Mouse (Mus musculus) right cerebral cortex, postnatal 10 days (tissue): ENCODE measurements around the gene Foxo1.
A peak's percentile ranks its signal among the peaks of the same experiment; 100 is the strongest.

ENCODE experiments used
- DNase-seq, 2 experiments: peaks; one replicate each; pipeline ENCODE4 v3.0.0; 2021; ENCODE audit warnings: low spot score in 2 of 2

The Foxo1 gene

DNA sequence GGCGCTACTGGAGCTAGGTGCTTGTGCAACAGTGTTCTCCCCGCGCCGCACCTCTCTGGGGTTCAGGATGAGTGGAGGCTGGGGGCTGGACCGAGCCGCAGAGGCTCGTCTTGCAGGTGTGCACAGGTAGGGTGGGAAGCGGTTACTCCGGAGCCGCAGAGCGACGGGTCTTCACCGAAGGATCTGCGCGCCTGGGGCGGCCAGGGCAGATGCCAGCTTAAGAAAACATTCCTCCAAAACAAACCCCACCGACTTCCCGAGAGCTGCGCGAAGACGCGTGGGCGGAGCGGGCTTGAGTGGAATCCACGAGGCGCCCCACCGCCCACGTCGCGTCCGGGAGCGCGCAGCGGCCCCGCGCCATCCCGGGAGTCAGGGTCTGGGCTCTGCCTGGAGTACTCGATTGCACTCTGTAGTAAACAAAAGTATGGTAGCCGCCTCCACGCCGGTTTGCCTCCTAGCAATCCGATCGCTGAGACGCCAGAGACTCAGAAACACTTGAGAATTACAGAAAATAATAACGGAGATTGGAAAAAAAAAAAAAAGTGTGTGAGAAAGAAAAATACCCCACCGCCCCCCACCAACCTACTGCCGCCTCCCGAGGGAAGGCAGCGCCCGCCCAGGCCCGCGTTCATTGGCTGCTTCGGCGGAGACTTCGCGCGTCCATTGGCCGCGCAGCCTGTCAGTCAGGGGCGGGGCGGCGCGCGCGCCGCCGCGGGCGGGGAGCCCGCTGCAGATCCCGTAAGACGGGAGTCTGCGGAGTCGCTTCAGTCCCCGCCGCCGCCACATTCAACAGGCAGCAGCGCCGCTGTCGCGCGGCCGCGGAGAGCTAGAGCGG lies at the start of gene Foxo1:
Foxo1 (plus strand) TSS at position 685 of the 835 bp plus-strand sequence.
- peak; percentile 89 to 92 for DNase-seq

DNA sequence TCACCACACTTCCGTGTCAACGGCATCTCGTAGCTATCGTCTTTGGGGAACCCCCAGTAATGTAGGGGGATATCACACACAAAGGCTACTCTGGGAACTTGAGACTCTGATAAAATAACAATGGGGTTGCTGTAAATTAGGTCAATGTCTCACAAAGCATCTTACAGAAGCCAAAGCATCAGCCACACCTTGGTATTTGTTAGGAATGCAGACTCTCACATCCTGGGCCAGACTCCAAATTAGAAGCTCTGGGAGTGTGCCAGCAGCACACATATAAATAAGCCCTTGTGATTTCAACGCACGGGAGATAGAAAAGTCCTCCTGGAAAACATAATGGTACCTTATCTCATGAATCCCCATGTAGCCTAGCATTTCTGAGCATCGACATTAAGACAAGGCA lies 49.3 kb upstream of the Foxo1 start:
- DNase-seq: no peak

DNA sequence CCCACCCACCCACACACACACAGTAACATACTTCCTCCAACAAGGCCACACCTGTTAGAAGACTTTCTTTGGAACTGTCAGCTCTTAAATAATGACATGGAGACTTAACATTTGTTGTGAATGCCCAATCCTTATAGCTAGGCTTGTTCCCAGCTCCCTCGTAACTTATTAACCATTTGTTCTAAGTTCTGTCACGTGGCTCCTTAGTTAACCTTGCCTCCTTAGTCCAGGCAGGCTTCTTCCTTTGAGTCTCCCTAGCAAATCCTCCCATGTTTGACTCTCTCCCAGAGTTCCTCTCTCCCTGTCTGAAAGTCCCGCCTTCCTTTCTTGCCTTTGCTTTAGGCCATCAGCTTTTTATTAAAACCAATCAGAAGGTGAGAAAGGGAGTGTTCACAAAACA lies 47.1 kb upstream of the Foxo1 start:
- no peak for DNase-seq

DNA sequence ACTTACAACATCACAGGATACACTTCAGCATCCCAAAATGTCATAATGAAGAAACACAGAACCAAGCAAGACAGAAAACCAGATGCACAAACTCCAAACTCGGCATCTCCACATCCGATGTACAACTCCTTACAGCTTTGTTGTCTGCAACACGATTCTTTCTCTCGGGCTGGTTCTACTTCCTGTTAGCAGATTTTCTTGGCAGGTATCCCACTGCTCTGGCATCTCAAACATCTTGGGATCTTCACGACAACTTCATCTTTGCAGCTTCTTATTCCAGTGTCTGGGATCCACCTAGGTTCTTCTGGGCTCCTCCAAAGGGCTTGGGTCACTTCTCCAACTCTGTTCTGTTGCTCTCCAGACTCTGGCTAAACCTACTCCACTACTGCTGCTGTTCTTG lies 46.2 kb upstream of the Foxo1 start:
- no peak for DNase-seq

DNA sequence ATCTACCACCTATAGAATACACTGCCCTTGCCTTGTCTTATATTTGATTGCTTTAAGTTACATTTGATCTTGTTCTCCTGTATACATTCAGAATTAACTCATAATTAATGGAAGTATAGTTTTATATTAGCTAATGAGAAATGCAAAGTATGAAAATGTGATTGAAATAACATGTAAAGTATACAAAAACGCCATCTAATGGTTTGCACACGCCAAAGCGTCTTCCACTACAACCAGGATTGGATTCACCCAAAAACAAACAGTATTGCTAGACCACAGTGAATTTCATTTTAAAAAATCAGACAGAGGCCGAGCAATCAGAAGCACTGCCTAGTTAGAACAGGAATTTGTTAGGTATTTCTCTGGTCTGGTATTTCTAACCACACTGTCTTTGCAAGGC lies 31.6 kb upstream of the Foxo1 start:
- DNase-seq: no peak

DNA sequence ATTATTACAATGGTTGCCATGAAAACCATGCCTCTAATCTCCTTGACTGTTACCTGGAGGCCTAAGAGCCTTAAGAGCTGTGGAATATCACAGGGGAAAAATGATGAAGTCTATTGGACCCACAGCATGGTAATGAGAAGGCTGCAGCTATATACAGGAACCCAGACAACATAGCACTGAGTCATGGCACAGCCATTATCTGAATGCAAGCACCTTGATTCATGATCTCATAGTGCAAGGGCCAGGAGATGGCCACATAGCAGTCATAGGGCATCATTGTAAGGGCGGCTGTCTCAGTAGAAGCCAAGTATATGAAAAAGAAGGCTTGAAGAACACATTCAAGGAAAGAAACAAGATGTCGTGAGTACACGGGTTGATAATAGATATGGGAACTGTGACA lies 31.0 kb upstream of the Foxo1 start:
- no peak for DNase-seq

DNA sequence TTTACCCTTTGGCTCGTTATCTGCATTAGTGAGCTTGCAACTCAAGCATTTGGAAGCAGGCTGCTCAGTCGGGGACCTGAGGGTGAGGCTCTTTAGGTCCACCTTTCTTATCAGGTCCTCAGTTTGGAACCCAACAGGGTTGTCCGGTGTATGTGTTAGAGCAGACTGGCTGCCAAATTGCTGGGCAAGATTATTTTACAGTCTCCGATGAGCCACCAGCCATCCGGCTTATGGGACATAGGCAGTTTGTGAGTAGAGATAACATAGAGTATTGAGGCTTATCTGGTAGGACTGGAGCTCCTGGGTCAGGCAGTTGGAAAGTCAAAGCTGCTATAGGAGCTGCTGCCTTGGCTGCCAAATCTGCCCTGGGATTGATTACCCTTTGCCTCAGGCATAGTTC lies 27.1 kb upstream of the Foxo1 start:
- no peak for DNase-seq

DNA sequence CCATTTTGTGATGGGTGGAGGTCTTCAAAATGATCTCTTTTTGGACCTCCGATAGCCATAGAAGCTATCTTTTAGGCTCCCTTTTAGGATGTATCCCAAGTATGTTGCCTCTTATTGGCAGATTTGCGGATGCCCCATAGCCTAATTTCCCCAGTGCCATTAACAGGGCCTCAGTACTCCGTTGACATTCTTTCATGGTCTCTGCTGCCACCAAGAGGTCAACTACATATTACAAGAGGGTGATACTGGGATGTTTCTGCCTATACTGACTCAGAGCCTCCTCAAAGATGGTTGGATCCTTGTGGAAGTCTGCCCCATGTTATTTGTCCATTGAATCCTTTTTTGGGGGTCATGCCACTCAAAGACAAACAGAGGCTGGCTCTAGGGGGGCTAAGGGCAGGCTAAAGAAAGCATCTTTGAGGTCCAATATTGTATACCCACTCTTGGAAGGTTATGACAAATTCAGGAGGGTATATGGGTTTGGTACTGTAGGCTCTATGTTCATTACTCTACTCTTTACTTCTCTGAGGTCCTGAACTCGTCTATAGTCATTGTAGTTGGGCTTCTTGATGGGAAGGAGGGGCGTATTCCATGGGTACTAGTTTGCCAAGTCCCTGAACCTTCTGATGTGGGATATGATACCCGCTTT lies 25.6 kb upstream of the Foxo1 start:
- peak; percentile 80 to 84 for DNase-seq

DNA sequence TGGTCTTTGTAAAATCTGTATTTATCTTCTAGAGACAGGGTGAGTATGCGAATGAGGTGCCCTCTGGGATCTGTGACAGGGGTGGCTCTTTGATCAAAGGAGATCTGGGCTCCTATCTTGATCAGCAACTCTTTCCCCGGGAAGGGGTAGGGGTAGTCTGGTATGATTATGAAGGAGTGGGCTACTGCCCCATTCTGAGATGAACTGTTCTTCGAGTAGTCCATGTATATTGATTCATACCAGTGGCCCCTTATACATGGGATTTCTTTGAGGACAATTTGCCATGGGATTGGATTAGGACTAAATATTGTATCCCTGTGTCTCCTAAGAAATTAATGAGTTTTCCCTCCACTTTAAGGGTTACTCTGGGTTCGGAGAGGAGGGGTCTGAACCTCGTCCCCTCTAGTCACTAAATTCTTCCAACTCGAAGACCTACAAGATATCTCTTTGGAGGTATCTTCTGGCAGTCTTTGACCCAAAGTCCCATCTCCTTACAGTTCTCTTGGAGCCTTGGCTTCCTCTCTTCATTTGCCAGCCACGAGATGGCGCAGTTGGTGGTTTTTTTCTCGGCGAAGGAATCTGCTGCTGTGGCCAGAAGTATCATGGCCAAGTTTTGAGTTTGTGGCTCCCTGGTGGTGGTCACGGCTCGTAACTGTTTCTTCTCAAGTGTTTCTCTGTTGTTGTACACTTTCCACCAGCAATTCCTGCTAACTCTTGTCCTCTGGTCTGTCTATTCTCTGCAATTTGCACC lies 24.7 kb upstream of the Foxo1 start:
- peak in 1 of 2 experiments; percentile 46 for DNase-seq

DNA sequence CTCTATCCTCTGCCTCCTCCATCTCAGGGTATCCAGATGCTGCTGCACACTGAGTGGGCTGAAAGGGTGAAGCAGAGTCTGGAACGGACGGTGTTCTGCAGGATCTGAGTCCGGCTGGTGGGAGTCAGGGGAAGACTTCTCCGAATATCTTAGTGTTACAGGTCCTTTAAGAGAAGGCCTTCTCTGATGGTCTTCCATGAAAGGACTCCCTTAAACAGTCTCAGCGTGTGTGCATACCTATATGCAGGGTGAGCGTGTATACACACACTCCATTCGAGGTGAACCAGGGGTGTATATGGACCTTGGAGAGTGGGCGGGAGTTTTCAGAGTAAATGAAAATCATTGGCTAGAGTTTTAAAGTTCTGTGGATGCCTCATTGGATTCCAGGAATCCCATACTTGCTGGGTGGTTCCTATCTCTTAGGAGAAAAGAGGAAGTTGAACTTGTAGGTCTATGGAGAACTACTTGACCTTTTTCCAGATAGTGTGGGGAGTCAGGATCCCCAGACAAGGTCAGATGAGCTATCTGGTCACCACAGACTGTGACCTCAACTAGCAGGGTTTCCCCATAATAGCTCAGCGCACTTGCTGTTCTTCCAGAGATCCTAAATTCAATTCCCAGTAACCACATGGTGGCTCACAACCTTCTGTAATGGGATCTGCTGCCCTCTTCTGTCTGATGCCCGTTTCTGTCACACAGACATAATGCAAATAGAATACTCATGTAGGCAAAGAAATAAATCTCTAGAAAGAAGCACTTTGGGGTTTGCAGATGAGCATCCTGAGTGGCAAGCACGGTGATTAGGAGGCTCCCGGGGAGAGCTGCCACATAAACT lies 21.9 kb upstream of the Foxo1 start:
- DNase-seq: no peak

DNA sequence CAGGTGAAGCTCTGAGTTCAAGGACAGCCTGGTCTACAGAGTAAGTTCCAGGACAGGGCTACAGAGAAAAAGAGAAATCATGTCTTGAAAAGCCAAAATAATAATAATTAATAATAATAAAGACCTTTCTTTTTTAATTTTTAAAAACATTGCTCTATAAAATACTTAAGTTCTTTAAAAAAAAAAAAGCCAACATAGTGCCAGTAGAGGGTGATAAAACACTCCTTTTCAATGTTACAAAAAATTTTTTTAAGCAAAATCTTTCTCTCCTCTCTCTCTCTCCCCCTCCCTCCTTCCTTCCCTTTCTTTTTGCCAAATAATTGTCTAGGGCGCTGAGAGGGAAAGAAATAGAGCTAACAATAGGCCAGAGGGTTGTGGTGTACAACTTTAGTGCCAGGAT lies 17.0 kb upstream of the Foxo1 start:
- no peak for DNase-seq

DNA sequence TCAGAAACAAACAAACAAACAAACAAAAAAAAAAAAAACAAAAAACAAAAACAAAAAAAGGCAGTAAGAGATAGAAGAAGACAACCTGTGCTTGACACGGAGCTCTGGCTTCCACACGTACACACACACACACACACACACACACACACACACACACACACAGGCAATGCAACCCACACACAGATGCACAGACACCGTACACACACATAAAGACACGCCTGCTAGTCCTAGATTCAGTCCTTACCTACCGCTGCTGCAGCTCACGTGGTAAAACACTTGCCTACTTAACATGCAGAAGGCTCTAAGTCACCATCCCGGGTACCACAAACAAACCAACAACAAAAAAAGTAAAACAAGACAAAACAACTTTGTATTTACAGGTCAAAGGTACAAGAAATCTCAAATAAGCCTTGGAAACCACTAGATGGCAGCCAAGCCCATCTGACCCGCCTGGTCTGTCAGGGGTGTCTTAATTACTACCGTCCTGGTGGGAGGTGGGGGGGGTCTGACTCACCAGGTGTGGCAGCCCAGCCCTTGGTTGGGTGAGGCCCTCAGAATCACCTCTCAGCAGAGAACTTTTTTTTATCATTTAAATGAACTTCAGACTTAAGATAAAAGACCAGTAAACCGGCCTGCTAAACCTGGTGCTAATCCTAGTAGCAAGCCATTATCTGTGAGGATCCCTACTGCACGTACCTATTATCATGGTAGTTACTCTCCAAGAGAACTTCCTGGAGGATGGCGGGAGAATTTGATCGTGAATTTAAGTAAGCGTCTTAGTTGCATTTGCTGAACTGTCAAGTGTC lies 14.3 kb upstream of the Foxo1 start:
- DNase-seq: no peak

DNA sequence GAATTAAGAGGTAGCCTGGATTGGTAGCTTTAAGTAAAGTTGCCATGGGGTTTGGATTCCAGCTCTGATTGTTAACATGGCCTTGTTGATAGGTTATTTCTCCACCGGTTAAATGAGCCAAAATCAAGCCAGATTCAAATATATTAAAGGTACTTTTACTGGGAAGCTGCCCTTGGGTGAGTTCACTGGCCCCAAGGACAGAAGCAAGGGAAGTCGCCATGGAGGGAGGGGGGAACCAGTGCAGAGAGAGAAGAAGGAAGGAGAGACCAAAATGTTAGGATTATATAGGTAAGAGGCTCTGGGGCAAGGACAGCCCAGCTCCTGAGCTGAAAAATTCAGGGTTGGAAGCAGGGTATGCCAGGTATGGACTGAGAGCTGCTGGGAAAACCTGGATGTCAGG lies 13.6 kb upstream of the Foxo1 start:
- peak in 1 of 2 experiments; percentile 13 for DNase-seq

DNA sequence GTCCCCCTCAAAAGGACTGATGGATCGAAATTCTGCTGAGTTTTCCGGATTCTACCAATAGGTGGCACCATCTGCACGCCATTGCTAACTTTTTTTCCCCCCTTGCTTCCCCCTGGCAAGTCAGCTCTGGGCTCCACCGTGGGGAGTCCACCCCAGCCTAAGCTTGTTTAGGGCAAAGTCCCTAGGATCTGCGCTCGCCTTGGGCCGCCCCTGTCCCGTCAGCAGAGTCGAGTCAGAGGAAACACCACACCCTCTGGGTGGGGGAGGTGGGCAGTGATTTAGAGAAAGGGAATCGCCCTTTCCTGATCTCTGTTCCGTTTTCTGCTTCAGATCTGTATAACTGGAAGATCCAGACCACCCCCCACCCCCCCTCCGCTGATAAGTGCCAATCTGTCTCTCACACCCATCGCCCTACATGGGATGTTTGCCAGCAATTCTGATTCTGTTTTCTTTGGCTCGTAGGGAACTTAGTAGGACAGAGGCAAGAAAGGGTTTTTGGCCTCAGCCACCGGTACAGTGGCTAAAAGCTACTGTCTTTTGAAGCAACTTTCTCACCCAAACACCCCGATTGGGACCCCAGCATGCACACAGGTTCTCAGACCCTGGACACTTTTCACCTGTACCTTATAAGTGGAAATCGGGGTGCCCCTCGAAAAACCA lies 10.2 kb upstream of the Foxo1 start:
- DNase-seq: peak; percentile 56 to 72

DNA sequence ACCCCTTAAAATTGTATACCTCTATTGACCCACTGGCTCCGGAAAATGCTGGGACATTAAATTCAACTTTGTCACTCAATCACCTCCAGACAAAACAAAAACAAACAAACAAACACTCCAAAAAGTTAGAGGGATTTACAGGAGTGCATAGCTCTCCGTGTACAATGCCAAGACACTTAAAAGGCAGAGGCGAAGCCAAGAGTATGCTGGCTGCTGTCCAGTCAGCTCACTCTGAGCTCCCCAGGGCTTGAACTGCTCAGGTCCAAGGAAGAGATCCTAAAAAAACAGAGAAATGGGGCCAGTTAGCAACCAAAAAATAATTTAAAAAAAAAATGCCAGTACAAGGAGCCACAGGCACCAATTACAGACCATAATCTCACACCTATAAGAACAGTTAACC lies 9.6 kb upstream of the Foxo1 start:
- DNase-seq: peak in 1 of 2 experiments; percentile 47

DNA sequence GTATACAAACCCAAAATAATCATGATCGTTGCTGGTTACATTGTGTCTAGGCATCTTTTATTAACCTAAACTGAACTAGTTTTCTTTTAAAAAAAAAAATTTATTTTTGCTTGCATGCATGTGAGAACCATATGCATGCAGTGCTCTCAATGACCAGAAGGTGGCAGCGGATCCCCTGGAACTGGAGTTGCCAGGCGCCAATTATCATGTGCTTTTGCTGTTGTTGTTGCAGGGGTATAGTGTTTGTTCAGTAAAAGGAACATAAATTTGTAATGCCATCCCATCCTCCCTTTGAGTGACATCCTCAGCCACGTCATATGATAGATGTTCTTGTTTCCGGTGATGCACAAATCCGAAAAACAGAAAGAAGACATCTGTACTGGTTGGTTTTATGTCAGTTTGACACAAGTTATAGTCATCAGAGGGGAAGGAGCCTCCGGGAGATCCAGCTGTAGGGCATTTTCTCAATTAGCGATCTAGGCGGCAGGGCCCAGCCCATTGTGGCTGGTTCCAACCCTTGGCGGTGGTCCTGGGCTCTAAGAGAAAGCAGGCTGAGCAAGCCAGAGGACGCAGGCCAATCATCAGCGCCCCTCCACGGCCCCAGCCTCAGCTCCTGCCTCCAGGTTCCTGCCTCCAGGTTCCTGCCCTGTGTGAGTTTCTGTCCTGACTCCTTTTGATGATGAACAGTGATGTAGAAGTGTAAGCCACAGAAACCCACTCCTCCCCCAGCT lies 5.5 kb upstream of the Foxo1 start:
- DNase-seq: peak; percentile 83 to 89

DNA sequence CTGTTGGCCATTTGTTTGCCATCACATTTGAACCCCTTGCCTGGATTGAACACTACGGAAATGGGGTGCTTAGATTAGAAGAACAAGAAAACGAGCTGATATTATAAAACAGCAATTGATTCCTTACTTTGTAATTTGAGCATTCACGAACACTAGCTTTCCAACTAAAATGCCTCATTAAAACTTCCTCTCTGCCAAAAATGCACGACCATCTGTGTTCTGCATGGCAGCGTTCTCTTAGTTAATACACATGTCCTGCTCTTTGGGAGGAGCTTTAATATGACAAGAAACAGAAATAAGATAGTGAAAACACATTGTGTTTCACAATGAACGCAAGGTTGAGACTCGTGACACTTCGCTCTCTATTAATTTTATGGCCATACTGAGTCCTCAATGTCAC lies 3.8 kb upstream of the Foxo1 start:
- peak in 1 of 2 experiments; percentile 51 for DNase-seq

DNA sequence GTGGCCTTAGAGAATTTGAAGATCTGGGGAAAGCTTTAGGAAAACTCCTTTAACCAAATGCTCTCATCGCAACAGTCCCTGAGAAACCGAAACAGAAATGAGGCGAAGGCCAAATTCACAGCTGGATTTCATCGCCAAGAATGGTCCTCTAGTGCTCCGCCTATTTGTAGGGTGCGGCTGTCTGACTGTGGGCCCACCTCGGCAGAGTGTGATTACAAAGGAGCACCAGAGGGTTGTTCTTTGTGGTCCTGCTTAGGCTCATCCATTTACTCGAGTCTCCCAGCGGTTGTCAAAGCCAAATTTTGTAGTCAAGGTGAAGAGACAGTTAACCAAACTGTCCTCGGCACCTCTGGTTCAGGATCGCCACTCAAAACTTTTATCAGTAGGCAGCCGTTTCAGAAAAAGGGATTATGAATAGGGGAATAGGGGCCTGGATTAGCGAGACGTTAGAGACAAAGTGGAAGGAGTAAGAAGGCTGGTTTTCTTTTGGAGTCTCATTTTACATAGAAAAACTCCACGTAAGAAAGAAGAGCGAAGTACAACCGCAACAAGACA lies 1.5 kb upstream of the Foxo1 start:
- DNase-seq: no peak

DNA sequence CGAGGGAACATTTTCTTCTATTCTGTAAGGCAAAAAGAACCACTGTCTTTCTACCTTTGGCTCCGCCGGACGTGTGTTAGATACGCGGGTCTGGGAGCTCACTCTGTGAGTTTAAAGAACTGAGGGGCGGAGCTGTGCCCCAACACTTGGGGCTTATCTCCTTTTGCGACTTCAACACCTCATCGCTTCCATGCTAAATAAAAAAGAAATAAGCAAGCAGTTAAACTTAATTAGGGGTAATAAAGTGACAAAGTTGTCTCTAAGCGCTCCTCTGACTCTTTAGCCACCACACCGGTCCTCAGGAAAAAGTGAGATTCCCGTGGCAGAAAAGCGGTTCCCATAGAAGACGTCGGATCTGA lies 864 bp upstream of the Foxo1 start:
- DNase-seq: no peak

DNA sequence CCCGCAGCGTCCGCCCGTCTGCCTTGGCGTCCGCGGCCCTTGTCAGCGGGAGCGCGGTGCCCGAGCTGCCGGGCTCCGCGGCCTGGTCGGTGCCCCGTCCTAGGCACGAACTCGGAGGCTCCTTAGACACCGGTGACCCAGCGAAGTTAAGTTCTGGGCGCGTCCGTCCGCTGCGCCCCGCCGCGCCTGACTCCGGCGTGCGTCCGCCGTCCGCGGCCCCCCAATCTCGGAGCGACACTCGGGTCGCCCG lies 276 bp downstream of the Foxo1 start:
- DNase-seq: no peak
